Mouse (Mus musculus): Measurements from ENCODE around the gene Ptprj. TPM values are rescaled to one million over a fixed set of nuclear protein-coding genes. Genes with fewer than 3 reads are reported as not detected.

Gene Ptprj
- total and polyA plus RNA-seq, 3 experiments, result 6.9 to 8.9 (median 7.3) TPM

GRCm38 (mm10) chr2:90619648-90620047 lies 39.2 kb upstream of the Ptprj start:
- Histone ChIP-seq H3K4me1 (ENCODE audit: control insufficient read depth in 1 of 2, insufficient read depth in 2 of 2) (no peaks in the 10 kb centered on the region), H3K4me2 (ENCODE audit: insufficient read depth, low read depth, poor library complexity, severe bottlenecking) (no peak overlapping the region), H3K36me3 (replicated peaks in 1 of 2; ENCODE audit: control insufficient read depth in 1 of 2, insufficient read depth in 1 of 2, low read length in 1 of 2) (no peaks in the 10 kb centered on the region), H3K27ac (ENCODE audit: insufficient read depth, low read depth) (no peak overlapping the region), H3K9me3 (replicated peaks; ENCODE audit: low read length) (no peaks in the 10 kb centered on the region), H3K27me3 (replicated peaks) (peaks cover 1% of the 10 kb centered on the region), H3K9ac (ENCODE audit: insufficient read depth, low read depth) (no peak overlapping the region), H3K79me2 (replicated peaks; ENCODE audit: control insufficient read depth, extremely low read depth, insufficient read depth, poor library complexity, severe bottlenecking) (no peaks in the 10 kb centered on the region), H3K4me3 (replicated peaks in 1 of 3; ENCODE audit: low read depth in 2 of 3, low read length in 2 of 3, poor library complexity in 1 of 3) (no peak overlapping the region)
- dilution Hi-C loops (cut with MboI; ENCODE audit: extremely low pct_ligation_motif_present, extremely low pct_unique_long_range_greater_than_20kb, low sequenced_read_pairs) (no loop called here), in situ Hi-C loops (cut with MboI; ENCODE audit: low pct_ligation_motif_present, low pct_unique_long_range_greater_than_20kb, low sequenced_read_pairs) (no loop called here)
- TF ChIP-seq NRF1 (IDR thresholded peaks at IDR 0.05; ENCODE audit: low read depth, low read length) (no peak), BHLHE40 (IDR thresholded peaks at IDR 0.05; ENCODE audit: low read depth, low read length) (no peak), IRF4 (IDR thresholded peaks at IDR 0.05; ENCODE audit: low read depth, low read length) (no peak), SMC3 (IDR thresholded peaks at IDR 0.05; ENCODE audit: low read depth, low read length) (no peak), USF1 (IDR thresholded peaks at IDR 0.05; ENCODE audit: low read depth, low read length) (no peak), USF2 (conservative IDR thresholded peaks at IDR 0.05; ENCODE audit: low read depth, low read length) (no peak), ZKSCAN1 (IDR thresholded peaks at IDR 0.05; ENCODE audit: borderline replicate concordance, low read depth, low read length) (no peak), POLR2A (IDR thresholded peaks at IDR 0.05; ENCODE audit: low read depth, low read length) (no peak), UBTF (IDR thresholded peaks at IDR 0.05; ENCODE audit: low read depth, low read length) (no peak), NELFE (IDR thresholded peaks at IDR 0.05; ENCODE audit: low read depth, low read length) (no peak), ZC3H11A (IDR thresholded peaks at IDR 0.05; ENCODE audit: low read depth, low read length) (no peak), ZNF384 (IDR thresholded peaks at IDR 0.05; ENCODE audit: low read depth, low read length) (no peak), E2F4 (IDR thresholded peaks at IDR 0.05; ENCODE audit: insufficient replicate concordance, low read depth, low read length) (no peak)
- DNase-seq (ENCODE audit: extremely low read depth), result no peak

- TF ChIP-seq GABPA (IDR thresholded peaks at IDR 0.05; ENCODE audit: insufficient replicate concordance, low read depth, low read length), result no peak
- no peak for TF ChIP-seq CHD1 (IDR thresholded peaks at IDR 0.05; ENCODE audit: low read depth, low read length)
- no peak for TF ChIP-seq NELFE (IDR thresholded peaks at IDR 0.05; ENCODE audit: low read depth, low read length)
- no peak for TF ChIP-seq TBP (conservative IDR thresholded peaks at IDR 0.05; ENCODE audit: low read depth, low read length)
- no peak for TF ChIP-seq E2F4 (IDR thresholded peaks at IDR 0.05; ENCODE audit: insufficient replicate concordance, low read depth, low read length)
- TF ChIP-seq MEF2A (IDR thresholded peaks at IDR 0.05; ENCODE audit: borderline replicate concordance, low read depth, low read length), result no peak
- TF ChIP-seq MAFK (IDR thresholded peaks at IDR 0.05; ENCODE audit: insufficient replicate concordance, low read length), result no peak
- TF ChIP-seq JUND (conservative IDR thresholded peaks at IDR 0.05; ENCODE audit: low read depth, low read length), result no peak
- TF ChIP-seq MXI1 (IDR thresholded peaks at IDR 0.05; ENCODE audit: low read depth, low read length), result no peak
- no peak for TF ChIP-seq MAZ (IDR thresholded peaks at IDR 0.05; ENCODE audit: low read depth, low read length)
- no peak for TF ChIP-seq ZMIZ1 (IDR thresholded peaks at IDR 0.05; ENCODE audit: low read depth, low read length)
- no peak for TF ChIP-seq SIN3A (IDR thresholded peaks at IDR 0.05; ENCODE audit: low read length)
- dilution Hi-C loops (cut with MboI; ENCODE audit: extremely low pct_ligation_motif_present, extremely low pct_unique_long_range_greater_than_20kb, low sequenced_read_pairs), result no loop called here
Measured at GRCm38 (mm10) chr2:90614651-90615171, 34.3 kb upstream of the Ptprj start.

More at GRCm38 (mm10) chr2:90614651-90615171, 34.3 kb upstream of the Ptprj start:
- Histone ChIP-seq H3K9me3 (replicated peaks; ENCODE audit: low read length) (no peaks in the 10 kb centered on the region), H3K9ac (ENCODE audit: insufficient read depth, low read depth) (no peak overlapping the region), H3K4me3 (replicated peaks in 1 of 3; ENCODE audit: low read depth in 2 of 3, low read length in 2 of 3, poor library complexity in 1 of 3) (no peak overlapping the region), H3K4me2 (ENCODE audit: insufficient read depth, low read depth, poor library complexity, severe bottlenecking) (no peak overlapping the region), H3K79me2 (replicated peaks; ENCODE audit: control insufficient read depth, extremely low read depth, insufficient read depth, poor library complexity, severe bottlenecking) (no peaks in the 10 kb centered on the region), H3K36me3 (replicated peaks in 1 of 2; ENCODE audit: control insufficient read depth in 1 of 2, insufficient read depth in 1 of 2, low read length in 1 of 2) (no peaks in the 10 kb centered on the region), H3K27ac (ENCODE audit: insufficient read depth, low read depth) (no peak overlapping the region), H3K4me1 (ENCODE audit: control insufficient read depth in 1 of 2, insufficient read depth in 2 of 2) (peaks cover 0 to 3% of the 10 kb centered on the region in 2 experiments; a peak in 2 of 4 replicates), H3K27me3 (replicated peaks) (peaks cover 1% of the 10 kb centered on the region)
- no peak for DNase-seq (ENCODE audit: extremely low read depth)
- in situ Hi-C loops (cut with MboI; ENCODE audit: low pct_ligation_motif_present, low pct_unique_long_range_greater_than_20kb, low sequenced_read_pairs), result no loop called here

All from CH12.LX (cell line).